Mouse (Mus musculus) layer of hippocampus, adult 9-11 months (tissue): ENCODE data around the gene Cebpg.

Experiments
- DNase-seq: peaks from one replicate; pipeline ENCODE4 v3.0.0; 2022

Cebpg gene

DNA sequence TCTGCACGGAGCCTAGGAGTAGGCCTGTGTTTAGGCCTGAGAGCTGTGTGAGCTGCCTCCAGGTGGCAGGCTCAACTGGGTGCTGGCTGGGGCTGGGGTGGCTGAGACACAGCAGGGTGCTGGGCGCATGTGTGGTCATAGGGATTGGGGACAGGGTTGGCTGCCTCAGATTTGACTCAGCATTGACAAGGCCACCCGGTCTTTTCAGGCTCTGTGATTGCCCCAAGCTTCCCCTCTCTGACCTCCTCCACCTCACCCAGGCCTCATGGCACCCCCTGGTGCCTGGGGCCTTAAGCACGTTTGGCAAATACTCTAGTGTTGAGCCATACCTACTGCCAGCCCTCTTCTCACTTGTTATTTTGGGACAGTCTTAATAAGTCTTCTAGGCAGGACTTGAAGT lies 33.1 kb downstream of the Cebpg start:
- no peak for DNase-seq

DNA sequence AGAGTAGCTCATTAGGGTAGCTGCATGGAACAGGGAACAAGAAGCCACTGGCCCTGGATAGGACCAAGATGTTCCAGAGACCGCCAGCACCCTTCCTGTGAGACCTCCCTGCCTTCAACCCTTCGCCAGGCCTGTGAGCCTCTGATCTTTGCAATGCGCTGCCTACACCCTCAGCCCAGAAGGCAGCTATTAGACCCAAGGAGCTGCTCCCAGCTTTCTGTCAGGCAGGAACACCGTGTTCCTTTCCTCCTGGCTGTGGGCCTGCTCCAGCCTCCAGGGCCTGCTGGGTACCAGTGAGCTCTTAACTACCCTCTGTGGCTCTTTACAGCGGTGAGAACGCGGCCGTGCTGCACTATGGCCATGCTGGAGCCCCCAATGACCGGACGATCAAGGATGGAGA lies 35.0 kb downstream of the Cebpg start:
- no peak for DNase-seq

DNA sequence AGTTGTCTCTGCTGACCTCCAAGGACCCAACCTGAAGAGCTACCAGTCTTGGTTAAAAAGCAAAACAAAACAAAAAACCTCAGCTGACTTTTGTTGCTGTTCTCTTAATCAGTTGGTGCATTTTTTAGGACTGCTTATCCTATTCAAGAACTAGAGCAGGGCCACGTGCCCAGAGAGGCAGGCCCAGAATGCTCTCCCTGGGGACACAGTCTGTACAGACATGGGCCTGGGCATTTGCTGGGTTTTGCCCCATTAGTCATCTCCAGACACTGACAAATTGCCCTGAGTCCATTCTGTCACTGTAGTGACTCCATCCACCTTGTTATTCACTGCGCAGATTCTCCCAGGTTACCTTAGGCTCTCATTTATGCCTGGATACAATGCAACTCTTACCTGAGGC lies 41.1 kb downstream of the Cebpg start:
- DNase-seq, result no peak

DNA sequence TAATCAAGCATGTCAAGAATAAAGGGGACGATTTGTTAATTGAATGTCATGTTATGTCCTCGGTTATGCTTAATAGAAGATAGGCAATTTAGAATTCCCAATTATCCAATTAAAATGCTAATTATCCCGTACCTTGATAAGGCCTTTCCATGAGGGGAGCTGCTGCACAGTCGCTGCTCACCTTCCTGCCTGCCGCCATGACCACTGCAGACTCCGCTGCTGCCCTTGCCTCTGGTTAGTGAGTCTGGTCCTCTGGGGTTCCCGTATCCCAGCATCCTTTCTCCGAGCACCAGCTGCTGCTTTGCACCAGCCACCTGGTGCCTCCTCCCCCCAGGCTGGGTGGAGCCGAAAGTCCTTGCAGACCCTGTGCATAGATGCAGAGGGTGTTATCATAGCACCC lies 43.1 kb downstream of the Cebpg start:
- no peak for DNase-seq

DNA sequence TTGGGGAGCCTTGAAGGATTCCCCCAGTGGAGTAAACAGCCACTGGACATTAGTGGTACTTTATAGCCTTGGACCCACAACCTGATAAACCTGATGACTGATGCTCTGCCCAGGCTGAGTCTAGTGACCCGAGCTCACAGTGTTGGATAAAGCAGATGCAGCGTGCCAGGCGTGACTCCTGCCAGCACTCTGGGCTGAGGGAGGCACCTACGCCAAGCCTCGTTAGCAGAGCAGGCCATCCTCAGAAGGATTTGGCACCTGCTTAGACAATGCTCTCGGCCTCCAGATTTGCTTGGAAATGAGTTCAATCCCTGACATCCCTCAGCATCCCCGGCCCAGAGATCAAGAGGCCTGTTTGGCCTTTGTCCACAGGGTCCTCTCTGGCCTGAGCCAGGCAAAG lies 49.7 kb downstream of the Cebpg start:
- DNase-seq, result no peak

DNA sequence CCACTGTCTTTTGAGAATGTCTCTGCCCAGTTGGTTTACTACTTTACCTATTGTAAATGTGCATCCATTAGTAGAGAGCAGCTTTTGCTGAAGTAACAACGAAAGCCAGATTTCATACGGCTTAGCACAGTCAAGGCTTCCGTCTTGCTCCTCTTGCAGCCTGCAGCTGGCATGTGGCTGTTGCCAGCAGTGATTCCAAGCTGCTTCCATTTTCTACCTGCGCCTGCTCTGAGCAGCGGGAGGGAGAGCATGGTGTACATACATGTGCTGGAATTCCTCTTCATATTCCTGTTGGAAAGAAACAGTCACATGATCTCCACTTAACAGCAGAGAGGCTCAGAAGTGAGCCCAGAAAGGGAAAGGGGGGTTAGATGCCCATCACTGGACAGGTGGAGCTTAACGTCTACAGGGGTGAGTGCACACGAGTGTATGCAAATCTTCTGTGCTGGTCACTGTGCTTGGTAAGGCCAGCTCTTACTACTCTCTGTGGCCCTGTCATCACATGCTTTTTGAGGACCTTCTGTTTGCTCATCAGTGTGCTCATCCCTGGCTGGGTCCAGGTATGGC lies 53.1 kb downstream of the Cebpg start:
- DNase-seq, result no peak

DNA sequence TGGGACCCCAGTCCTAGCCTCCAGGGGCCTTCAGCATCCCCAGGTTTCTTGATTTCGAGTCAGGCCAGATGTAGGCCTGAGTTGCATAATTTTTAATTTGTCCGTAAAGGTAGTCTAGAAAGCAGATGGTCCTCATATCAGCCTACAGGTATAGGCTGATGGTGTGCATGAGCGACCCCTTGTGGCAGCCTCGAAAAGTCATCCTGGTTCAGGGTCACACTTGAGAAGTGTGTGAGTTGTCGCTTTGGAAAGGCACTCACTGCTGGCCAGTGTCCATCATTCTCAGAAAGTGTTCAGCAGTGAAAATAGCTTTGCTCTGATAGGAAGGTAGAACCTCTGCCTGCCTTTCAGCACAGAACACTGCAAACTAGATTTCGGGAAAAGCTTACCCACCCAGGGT lies 55.5 kb downstream of the Cebpg start:
- DNase-seq, result no peak
